Mouse (Mus musculus) lung, adult 2 months (tissue): ENCODE data around the gene Fmnl3.

ENCODE experiments used
- CTCF ChIP-seq: fragments of 200-500 bp; IDR thresholded peaks from 2 replicates; pipeline ENCODE4 v1.5.1; 2011; ENCODE audit warnings: mild to moderate bottlenecking, low read length, control low read depth; ENCODE audit not compliant: insufficient read depth
- POLR2A ChIP-seq: fragments of 200-500 bp; IDR thresholded peaks from 2 replicates; pipeline ENCODE4 v1.6.1; 2011; ENCODE audit warnings: low read depth, mild to moderate bottlenecking, control low read depth, low read length, borderline replicate concordance; ENCODE audit errors: extremely low read depth

DNA sequence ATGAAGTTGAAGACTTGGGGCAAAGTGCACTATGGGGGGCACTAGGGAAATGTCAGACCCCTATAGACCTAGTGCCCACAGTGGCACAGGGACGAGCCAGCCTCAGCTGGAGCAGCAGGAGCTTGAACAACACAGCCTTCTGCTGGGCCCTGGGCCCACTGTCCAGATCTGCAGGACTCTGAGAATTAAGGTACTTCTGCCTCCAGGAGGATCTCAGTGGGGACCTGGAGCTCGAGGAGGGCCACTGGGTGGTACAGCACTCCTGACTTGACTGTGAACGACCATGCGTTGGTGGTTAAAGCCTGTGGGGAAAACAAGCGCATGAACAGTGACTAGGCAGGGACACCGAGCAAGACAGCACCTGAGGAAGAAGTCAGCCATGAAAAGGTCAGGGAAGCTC, 52.2 kb downstream of the Fmnl3 start:
- TF ChIP-seq CTCF (no peak), POLR2A (no peak)
